Mouse (Mus musculus): ENCODE results near the gene Gm28038.

The Gm28038 gene

GRCm38 (mm10) chr2:30280743-30281142 is at the start of gene Gm28038:
Gm28038 (plus strand) TSS chr2:30281043.
- no peak for DNase-seq

GRCm38 (mm10) chr2:30235593-30235992 is 45.2 kb upstream of the Gm28038 start:
- DNase-seq = no peak

GRCm38 (mm10) chr2:30236426-30237198 is 44.2 kb upstream of the Gm28038 start:
- DNase-seq = no peak

GRCm38 (mm10) chr2:30237199-30237880 is 43.5 kb upstream of the Gm28038 start, which contains the start of gene Lrrc8a:
Lrrc8a (plus strand) TSS chr2:30237715.
- DNase-seq = peak; percentile 100

- DNase-seq = peak; percentile 76 to 88
Measured at GRCm38 (mm10) chr2:30237881-30238280, 43.0 kb upstream of the Gm28038 start.

GRCm38 (mm10) chr2:30238906-30239465 is 41.9 kb upstream of the Gm28038 start:
- DNase-seq = no peak

GRCm38 (mm10) chr2:30239777-30240176 is 41.1 kb upstream of the Gm28038 start:
- peak; percentile 78 to 83 for DNase-seq

GRCm38 (mm10) chr2:30240267-30240666 is 40.6 kb upstream of the Gm28038 start, which contains the start of gene Gm28035:
Gm28035 (plus strand) TSS chr2:30240567.
- DNase-seq = no peak

- DNase-seq = peak; percentile 79 to 94
Measured at GRCm38 (mm10) chr2:30242509-30242908, 38.3 kb upstream of the Gm28038 start.

- no peak for DNase-seq
Measured at GRCm38 (mm10) chr2:30243391-30243790, 37.5 kb upstream of the Gm28038 start.

GRCm38 (mm10) chr2:30244595-30245178 is 36.2 kb upstream of the Gm28038 start:
- DNase-seq = peak in 1 of 2 experiments; percentile 29

- no peak for DNase-seq
Measured at GRCm38 (mm10) chr2:30247036-30247435, 33.8 kb upstream of the Gm28038 start.

- DNase-seq = no peak
Measured at GRCm38 (mm10) chr2:30247681-30248080, 33.2 kb upstream of the Gm28038 start.

- DNase-seq = no peak
Measured at GRCm38 (mm10) chr2:30249182-30249581, 31.7 kb upstream of the Gm28038 start.

GRCm38 (mm10) chr2:30250166-30251128 is 30.4 kb upstream of the Gm28038 start:
- DNase-seq = no peak

- peak; percentile 56 to 58 for DNase-seq
Measured at GRCm38 (mm10) chr2:30251417-30252104, 29.3 kb upstream of the Gm28038 start.

GRCm38 (mm10) chr2:30252521-30252920 is 28.3 kb upstream of the Gm28038 start:
- DNase-seq = no peak

GRCm38 (mm10) chr2:30253809-30254208 is 27.0 kb upstream of the Gm28038 start:
- no peak for DNase-seq

GRCm38 (mm10) chr2:30255631-30256395 is 25.0 kb upstream of the Gm28038 start:
- no peak for DNase-seq

- no peak for DNase-seq
Measured at GRCm38 (mm10) chr2:30256616-30257350, 24.1 kb upstream of the Gm28038 start.
